8 mouse cellular contexts compared by ENCODE assay signal in genomic region chr7:16628096-16628771, GRCm38 (mm10). TPM values are rescaled to one million over a fixed set of nuclear protein-coding genes. Genes with fewer than 3 reads are reported as not detected.
DNase-seq lines count a peak whose midpoint lies in the region; ATAC-seq and TF ChIP-seq lines count a peak whose summit lies in the region.

No protein-coding gene starts in this region.

- no peak overlapping the region for H3K4me3 ChIP-seq in heart, embryonic 10.5 days
- no peak overlapping the region for H3K4me3 ChIP-seq in lung, embryonic 14.5 days (ENCODE audit: low read depth, low read length)

- peak; percentile 93 for TF ChIP-seq CTCF in lung, embryonic 14.5 days (IDR thresholded peaks at IDR 0.05; ENCODE audit: low read depth)

- H3K9ac ChIP-seq in lung, embryonic 14.5 days, result no peak overlapping the region

- no peaks in the 10 kb centered on the region for H3K4me1 ChIP-seq in heart, embryonic 10.5 days
- H3K4me1 ChIP-seq in lung, embryonic 14.5 days (ENCODE audit: insufficient read depth), result no peaks in the 10 kb centered on the region

- H3K4me2 ChIP-seq in lung, embryonic 14.5 days, result no peak overlapping the region

- 36% methylated on average over 12 of the region's 12 CpGs for WGBS in heart, embryonic 10.5 days
- 30% methylated on average over 12 of the region's 12 CpGs for WGBS in lung, embryonic 14.5 days

- H3K27ac ChIP-seq in heart, embryonic 10.5 days, result no peak overlapping the region
- H3K27ac ChIP-seq in lung, embryonic 14.5 days (ENCODE audit: low read depth), result no peak overlapping the region

- H3K27me3 ChIP-seq in heart, embryonic 10.5 days (ENCODE audit: insufficient read depth, poor library complexity, severe bottlenecking), result no peaks in the 10 kb centered on the region
- H3K27me3 ChIP-seq in lung, embryonic 14.5 days (ENCODE audit: insufficient read depth, low read length), result no peaks in the 10 kb centered on the region

- peak; percentile 55; the same call in 1 of the 2 replicates for ATAC-seq in lung, embryonic 14.5 days (ENCODE audit: insufficient read depth)

- H3K36me3 ChIP-seq in heart, embryonic 10.5 days, result no peaks in the 10 kb centered on the region
- no peaks in the 10 kb centered on the region for H3K36me3 ChIP-seq in lung, embryonic 14.5 days (ENCODE audit: insufficient read depth)

- no peaks in the 10 kb centered on the region; the same call in 1 of the 2 replicates for H3K9me3 ChIP-seq in heart, embryonic 10.5 days
- H3K9me3 ChIP-seq in lung, embryonic 14.5 days (ENCODE audit: low read depth, low read length), result no peaks in the 10 kb centered on the region

- peak; percentile 59 to 68 for DNase-seq in CD8-positive naive resting alpha-beta T cell, adult 2 months (ENCODE audit: low read depth in 2 of 2, low spot score in 2 of 2)
- peak; percentile 79 for DNase-seq in ZHBTc4 (ENCODE audit: low read depth, low spot score)
- peak; percentile 90 for DNase-seq in embryo, embryonic 10 days (ENCODE audit: low spot score)
- DNase-seq in heart, embryonic 10.5 days (ENCODE audit: low spot score), result peak; percentile 81
- peak; percentile 80 for DNase-seq in kidney, postnatal 10 days
- peak; percentile 94 for DNase-seq in lung, embryonic 14.5 days
- peak; percentile 72 for DNase-seq in retina, adult 2 months (ENCODE audit: low read depth, low spot score)
- DNase-seq in urinary bladder, postnatal 4 days (ENCODE audit: low spot score in 2 of 2), result peak; percentile 24 to 67

RNA-seq across cellular contexts. Expression of gene Arhgap35, which starts 13.4 kb away (rescaled TPM):
- polyA plus RNA-seq in heart, embryonic 10.5 days (2016; fragmentation: Nextera tagmentation; extraction: Ambion mirVana), result 18.3 and 20.0 TPM in 2 replicates
- 29.6 and 30.5 TPM in 2 replicates for polyA plus RNA-seq in lung, embryonic 14.5 days (2014; fragmentation: Nextera tagmentation; extraction: Ambion mirVana)

RNA-seq across cellular contexts. Expression of gene Ceacam15, which starts 47.3 kb away (rescaled TPM):
- polyA plus RNA-seq in heart, embryonic 10.5 days (2016; fragmentation: Nextera tagmentation; extraction: Ambion mirVana), result 0.19 and 0.30 TPM in 2 replicates
- not detected in 2 replicates for polyA plus RNA-seq in lung, embryonic 14.5 days (2014; fragmentation: Nextera tagmentation; extraction: Ambion mirVana)
